Mouse (Mus musculus): ENCODE measurements around the gene Hsd17b14. TPM values are rescaled to one million over a fixed set of nuclear protein-coding genes. Genes with fewer than 3 reads are reported as not detected.

Gene Hsd17b14
- polyA plus RNA-seq, 1 experiment from 2014 or later: 0.73 TPM

DNA sequence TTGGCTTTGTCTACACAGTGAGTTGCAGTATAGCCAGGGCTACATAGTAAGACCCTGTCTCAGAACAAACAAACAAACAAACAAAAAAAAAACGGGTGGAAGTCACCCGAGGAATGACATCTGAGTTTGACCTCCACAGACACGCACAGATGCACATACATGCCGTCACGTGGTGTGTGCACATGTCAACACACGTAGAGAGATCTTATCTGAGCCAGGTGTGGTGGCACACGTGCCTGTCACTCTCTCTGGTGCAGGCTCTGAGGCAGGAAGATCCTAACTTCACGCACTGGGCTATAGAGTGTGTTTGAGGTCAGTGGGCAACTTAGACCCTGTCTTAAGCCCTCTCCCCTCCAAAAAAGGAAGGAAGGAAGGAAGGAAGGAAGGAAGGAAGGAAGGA lies 19.3 kb downstream of the Hsd17b14 start:
- TF ChIP-seq CTCF (IDR thresholded peaks at IDR 0.05; ENCODE audit: low read depth): no peak
- no peaks in the 10 kb centered on the region for H3K27me3 ChIP-seq (replicated peaks; ENCODE audit: control insufficient read depth, insufficient read depth, low read length)
- peaks cover 7% of the 10 kb centered on the region; the same call in 1 of the 2 replicates for H3K36me3 ChIP-seq (ENCODE audit: control insufficient read depth, insufficient read depth)
- WGBS: 47% methylated on average over 8 of the region's 8 CpGs
- peaks cover 9% of the 10 kb centered on the region; the same call in 1 of the 2 replicates for H3K4me1 ChIP-seq (replicated peaks; ENCODE audit: control insufficient read depth, insufficient read depth, low read length)
- peak; percentile 40; the same call in 1 of the 2 replicates for ATAC-seq
- no peaks in the 10 kb centered on the region for H3K9me3 ChIP-seq (ENCODE audit: control insufficient read depth)
- no peak overlapping the region for H3K27ac ChIP-seq (ENCODE audit: low read depth, low read length)
- H3K4me2 ChIP-seq (replicated peaks; ENCODE audit: low read depth): peak overlapping the region; percentile 69
- no peak overlapping the region for H3K9ac ChIP-seq (ENCODE audit: low read depth, low read length)
- H3K4me3 ChIP-seq (ENCODE audit: low read depth, low read length): peak overlapping the region; percentile 43

DNA sequence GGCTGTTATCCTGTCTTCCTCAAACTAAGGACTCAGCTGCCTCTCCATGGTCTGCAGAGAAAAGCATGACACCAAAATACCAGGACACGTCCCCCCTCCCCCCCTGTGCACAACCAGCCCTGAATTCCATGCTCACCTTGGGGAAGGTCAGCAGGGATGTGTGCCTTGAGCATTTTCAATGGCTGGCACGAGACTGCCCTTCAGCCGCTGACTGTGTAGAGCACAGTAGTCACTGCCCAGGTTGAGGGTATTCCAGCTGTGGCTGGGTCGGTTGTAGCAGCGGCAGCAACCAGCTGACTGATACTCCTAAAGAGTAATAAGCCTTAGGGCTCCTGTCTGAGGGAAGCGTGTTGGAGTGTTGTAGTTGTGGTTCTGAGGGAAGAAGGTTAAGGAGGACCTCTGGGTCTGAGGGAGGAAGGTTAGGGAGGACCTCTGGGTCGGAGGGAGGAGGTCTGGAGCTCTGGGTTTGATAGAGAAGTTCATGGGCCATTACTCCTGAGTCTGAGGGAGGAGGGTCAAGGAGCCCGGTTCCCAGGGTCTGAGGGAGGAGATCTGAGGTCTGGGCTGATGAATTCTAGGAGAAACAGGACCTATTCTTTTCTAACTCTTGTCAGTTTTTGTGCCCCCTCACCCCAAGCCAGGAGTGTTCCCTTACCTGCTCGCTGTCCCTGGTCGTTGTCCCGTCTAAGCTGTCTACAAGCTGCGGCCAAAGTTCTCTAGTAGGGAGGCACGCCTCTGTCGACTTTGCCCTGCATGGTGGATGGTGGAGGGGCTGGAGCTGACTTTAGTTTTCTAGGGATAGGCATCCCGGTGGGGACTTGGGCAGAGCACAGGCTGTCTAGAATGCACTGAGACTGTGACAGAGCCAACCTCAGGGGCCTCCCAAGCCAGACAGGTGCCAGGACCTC lies 20.0 kb downstream of the Hsd17b14 start:
- peaks cover 9% of the 10 kb centered on the region; the same call in 1 of the 2 replicates for H3K4me1 ChIP-seq (replicated peaks; ENCODE audit: control insufficient read depth, insufficient read depth, low read length)
- no peak for TF ChIP-seq CTCF (IDR thresholded peaks at IDR 0.05; ENCODE audit: low read depth)
- no peaks in the 10 kb centered on the region for H3K27me3 ChIP-seq (replicated peaks; ENCODE audit: control insufficient read depth, insufficient read depth, low read length)
- H3K4me3 ChIP-seq (ENCODE audit: low read depth, low read length): peak overlapping the region; percentile 43
- peaks cover 7% of the 10 kb centered on the region; the same call in 1 of the 2 replicates for H3K36me3 ChIP-seq (ENCODE audit: control insufficient read depth, insufficient read depth)
- peak overlapping the region; percentile 55 for H3K9ac ChIP-seq (ENCODE audit: low read depth, low read length)
- peak; percentile 85 for ATAC-seq
- peak overlapping the region; percentile 70 for H3K27ac ChIP-seq (ENCODE audit: low read depth, low read length)
- WGBS: 46% methylated on average over 15 of the region's 15 CpGs
- H3K4me2 ChIP-seq (replicated peaks; ENCODE audit: low read depth): peak overlapping the region; percentile 69
- H3K9me3 ChIP-seq (ENCODE audit: control insufficient read depth): no peaks in the 10 kb centered on the region

DNA sequence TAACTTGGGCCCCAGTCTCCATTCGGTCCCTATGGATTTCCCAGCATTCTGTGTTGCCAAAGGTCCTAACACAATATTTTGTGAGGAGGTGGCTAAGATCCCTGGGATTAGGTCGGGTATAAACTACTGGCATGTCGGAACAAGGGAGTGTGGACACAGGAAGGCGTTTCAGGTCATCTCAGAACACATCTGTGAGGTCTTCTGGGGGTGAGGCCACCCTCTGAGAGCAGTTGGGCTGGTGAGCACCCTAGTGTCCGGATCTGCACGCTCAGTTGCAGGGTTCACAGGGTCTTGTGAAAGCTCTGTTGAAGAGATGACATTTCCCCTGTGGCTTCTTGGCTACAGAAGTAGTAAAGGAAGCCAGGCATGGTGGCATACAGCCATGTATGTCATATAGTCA lies 31.2 kb downstream of the Hsd17b14 start:
- no peak for TF ChIP-seq CTCF (IDR thresholded peaks at IDR 0.05; ENCODE audit: low read depth)
- no peaks in the 10 kb centered on the region for H3K4me1 ChIP-seq (replicated peaks; ENCODE audit: control insufficient read depth, insufficient read depth, low read length)
- no peak overlapping the region for H3K27ac ChIP-seq (ENCODE audit: low read depth, low read length)
- no peak overlapping the region for H3K4me3 ChIP-seq (ENCODE audit: low read depth, low read length)
- H3K4me2 ChIP-seq (replicated peaks; ENCODE audit: low read depth): no peak overlapping the region
- no peak overlapping the region for H3K9ac ChIP-seq (ENCODE audit: low read depth, low read length)
- peaks cover 18% of the 10 kb centered on the region; the same call in 1 of the 2 replicates for H3K36me3 ChIP-seq (ENCODE audit: control insufficient read depth, insufficient read depth)
- no peaks in the 10 kb centered on the region for H3K27me3 ChIP-seq (replicated peaks; ENCODE audit: control insufficient read depth, insufficient read depth, low read length)
- WGBS: 97% methylated on average over 6 of the region's 6 CpGs
- H3K9me3 ChIP-seq (ENCODE audit: control insufficient read depth): no peaks in the 10 kb centered on the region
- no peak for ATAC-seq

DNA sequence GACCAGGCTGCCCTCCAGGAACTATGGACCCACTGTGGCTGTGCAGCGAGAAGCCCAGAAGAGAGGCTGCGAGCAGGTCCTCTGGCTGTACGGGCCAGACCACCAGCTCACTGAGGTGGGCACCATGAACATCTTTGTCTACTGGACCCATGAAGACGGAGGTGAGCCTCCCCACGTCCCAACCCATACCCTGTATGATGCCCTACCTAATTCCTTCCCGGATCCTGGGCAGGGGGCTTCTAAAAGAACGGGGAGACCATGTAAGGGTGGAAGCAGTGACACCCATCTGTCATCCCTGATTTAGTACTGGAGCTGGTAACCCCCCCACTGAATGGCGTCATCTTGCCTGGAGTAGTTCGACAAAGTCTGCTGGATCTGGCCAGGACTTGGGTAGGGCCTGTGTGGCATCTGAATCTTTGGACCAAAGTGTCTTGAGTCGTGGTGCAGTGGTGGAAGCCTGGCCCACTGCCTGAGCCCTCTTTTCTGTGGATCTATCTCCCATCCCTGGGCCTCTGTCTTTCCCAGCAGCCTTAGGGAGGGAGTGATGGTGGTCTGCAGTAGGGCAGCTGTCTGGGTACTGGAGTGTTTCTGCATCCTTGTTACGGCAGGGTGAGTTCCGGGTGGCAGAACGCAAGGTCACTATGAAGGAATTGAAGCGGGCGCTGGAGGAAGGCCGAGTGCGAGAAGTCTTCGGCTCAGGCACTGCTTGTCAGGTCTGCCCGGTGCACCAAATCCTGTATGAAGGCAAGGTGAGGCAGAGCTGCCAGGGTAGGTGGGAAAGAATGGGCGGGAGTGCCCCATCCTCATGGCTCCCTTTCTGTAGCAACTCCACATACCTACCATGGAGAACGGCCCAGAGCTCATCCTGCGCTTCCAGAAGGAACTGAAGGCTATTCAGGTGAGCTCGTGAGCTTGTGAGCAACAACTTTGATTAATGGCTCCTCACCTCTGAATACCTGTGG lies 33.2 kb downstream of the Hsd17b14 start:
- ATAC-seq: no peak
- WGBS: 93% methylated on average over 23 of the region's 23 CpGs
- no peak for TF ChIP-seq CTCF (IDR thresholded peaks at IDR 0.05; ENCODE audit: low read depth)

DNA sequence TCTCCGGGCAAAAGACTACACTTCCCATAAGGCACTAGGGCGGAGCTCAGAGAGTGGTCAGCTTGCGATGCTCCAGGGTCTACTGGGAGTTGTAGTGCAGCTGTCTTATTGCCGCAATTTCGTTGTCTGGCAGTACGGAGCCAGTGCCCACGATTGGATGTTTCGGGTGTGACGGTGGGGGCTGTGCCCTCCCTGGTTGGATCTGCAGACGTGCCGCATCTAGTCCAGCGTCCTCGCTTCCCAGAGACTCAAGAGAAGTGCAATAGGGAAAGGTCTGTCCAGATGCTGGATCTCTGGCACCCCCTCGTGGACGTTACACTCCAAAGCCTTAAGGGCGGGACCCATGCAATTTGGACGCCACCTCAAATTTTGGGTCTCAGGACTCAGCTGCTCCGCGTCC lies 34.5 kb downstream of the Hsd17b14 start:
- peak; percentile 97 for TF ChIP-seq CTCF (IDR thresholded peaks at IDR 0.05; ENCODE audit: low read depth)
- Histone ChIP-seq H3K4me3 (ENCODE audit: low read depth, low read length) (peak overlapping the region; percentile 33), H3K27ac (ENCODE audit: low read depth, low read length) (no peak overlapping the region), H3K36me3 (ENCODE audit: control insufficient read depth, insufficient read depth) (peaks cover 18% of the 10 kb centered on the region; the same call in 1 of the 2 replicates), H3K9me3 (ENCODE audit: control insufficient read depth) (no peaks in the 10 kb centered on the region), H3K27me3 (replicated peaks; ENCODE audit: control insufficient read depth, insufficient read depth, low read length) (no peaks in the 10 kb centered on the region), H3K4me1 (replicated peaks; ENCODE audit: control insufficient read depth, insufficient read depth, low read length) (no peaks in the 10 kb centered on the region), H3K4me2 (replicated peaks; ENCODE audit: low read depth) (peak overlapping the region; percentile 58), H3K9ac (ENCODE audit: low read depth, low read length) (no peak overlapping the region)
- 5% methylated on average over 19 of the region's 19 CpGs for WGBS
- ATAC-seq: peak; percentile 91

More for the DNA sequence above, 33.2 kb downstream of the Hsd17b14 start:
- Histone ChIP-seq H3K27me3 (replicated peaks; ENCODE audit: control insufficient read depth, insufficient read depth, low read length) (no peaks in the 10 kb centered on the region), H3K4me1 (replicated peaks; ENCODE audit: control insufficient read depth, insufficient read depth, low read length) (no peaks in the 10 kb centered on the region), H3K4me3 (ENCODE audit: low read depth, low read length) (no peak overlapping the region), H3K27ac (ENCODE audit: low read depth, low read length) (no peak overlapping the region), H3K36me3 (ENCODE audit: control insufficient read depth, insufficient read depth) (peaks cover 18% of the 10 kb centered on the region; the same call in 1 of the 2 replicates), H3K9ac (ENCODE audit: low read depth, low read length) (no peak overlapping the region), H3K4me2 (replicated peaks; ENCODE audit: low read depth) (no peak overlapping the region), H3K9me3 (ENCODE audit: control insufficient read depth) (no peaks in the 10 kb centered on the region)

All from intestine, postnatal 0 days (tissue).